Mouse (Mus musculus): ENCODE measurements around the gene Gm45233. TPM values are rescaled to one million over a fixed set of nuclear protein-coding genes. Genes with fewer than 3 reads are reported as not detected.
"Not testable (repeated sequence)": the region's sequence is repeated elsewhere in the genome, so short reads cannot be mapped to it uniquely, and the experiment has no call there.

The Gm45233 gene
- polyA plus RNA-seq (2015; fragmentation: Nextera tagmentation; extraction: Ambion mirVana), result 0.40 TPM in 1 of 2 replicates, not detected in the other

DNA sequence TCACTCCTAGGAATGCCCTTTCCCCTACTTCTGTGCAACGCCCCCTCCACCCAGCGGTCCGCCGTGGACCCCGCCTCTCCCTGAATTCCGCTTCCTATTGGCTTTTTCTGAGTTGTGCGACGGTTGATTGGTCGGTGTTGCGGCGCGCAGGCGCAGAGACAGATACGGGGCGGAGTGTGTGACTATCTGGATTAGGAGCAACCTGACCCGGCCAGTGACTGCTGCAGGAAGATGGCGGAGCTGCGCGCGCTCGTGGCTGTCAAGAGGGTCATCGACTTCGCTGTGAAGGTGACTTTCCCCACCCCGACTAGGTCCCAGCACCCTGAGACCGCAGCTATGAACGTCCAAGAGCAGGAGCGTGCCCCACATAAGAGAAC is at the start of gene Gm45233, which contains the start of gene Etfb:
Gm45233 (plus strand) TSS at position 212 of the 377 bp plus-strand sequence.
Etfb (plus strand) TSS at position 167 of the 377 bp plus-strand sequence.
- Histone ChIP-seq H3K4me1 (replicated peaks) (peaks cover 22% of the 10 kb centered on the region), H3K4me3 (peak within 1 kb of the TSS; percentile 55), H3K4me2 (peak within 1 kb of the TSS; percentile 70), H3K9ac (peak within 1 kb of the TSS; percentile 74), H3K9me3 (no peaks in the 10 kb centered on the region), H3K27me3 (peaks cover 10% of the 10 kb centered on the region; the same call in 1 of the 2 replicates), H3K36me3 (no peaks in the 10 kb centered on the region), H3K27ac (replicated peaks) (peak within 1 kb of the TSS; percentile 94)
- ATAC-seq (ENCODE audit: low read depth), result peak; percentile 97
- WGBS, result under 1% methylated on average over 27 of the region's 27 CpGs

DNA sequence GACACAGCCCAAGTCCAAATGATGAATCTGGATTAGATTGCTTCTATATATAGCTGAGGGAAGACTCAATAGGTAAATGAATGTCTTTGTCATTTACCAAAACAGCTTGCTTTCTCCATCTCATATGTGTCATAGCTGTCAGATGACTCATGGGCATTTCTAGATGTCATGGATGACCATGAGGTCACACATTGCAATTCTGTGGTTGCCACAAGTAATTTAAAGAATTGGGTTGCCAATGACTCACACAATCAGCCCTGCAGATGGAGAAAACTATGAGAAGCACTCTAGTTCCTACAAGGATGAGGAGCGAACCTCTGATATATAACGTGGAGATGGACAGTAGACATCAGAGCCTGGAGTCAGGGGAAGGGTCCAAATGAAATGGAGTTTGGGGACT is 44.4 kb upstream of the Gm45233 start:
- Histone ChIP-seq H3K4me3 (no peak overlapping the region), H3K36me3 (no peaks in the 10 kb centered on the region), H3K9me3 (no peaks in the 10 kb centered on the region), H3K4me1 (replicated peaks) (no peaks in the 10 kb centered on the region), H3K27me3 (no peaks in the 10 kb centered on the region), H3K4me2 (no peak overlapping the region), H3K27ac (replicated peaks) (no peak overlapping the region), H3K9ac (no peak overlapping the region)
- WGBS, result 90% methylated on average over 2 of the region's 2 CpGs
- no peak for ATAC-seq (ENCODE audit: low read depth)

DNA sequence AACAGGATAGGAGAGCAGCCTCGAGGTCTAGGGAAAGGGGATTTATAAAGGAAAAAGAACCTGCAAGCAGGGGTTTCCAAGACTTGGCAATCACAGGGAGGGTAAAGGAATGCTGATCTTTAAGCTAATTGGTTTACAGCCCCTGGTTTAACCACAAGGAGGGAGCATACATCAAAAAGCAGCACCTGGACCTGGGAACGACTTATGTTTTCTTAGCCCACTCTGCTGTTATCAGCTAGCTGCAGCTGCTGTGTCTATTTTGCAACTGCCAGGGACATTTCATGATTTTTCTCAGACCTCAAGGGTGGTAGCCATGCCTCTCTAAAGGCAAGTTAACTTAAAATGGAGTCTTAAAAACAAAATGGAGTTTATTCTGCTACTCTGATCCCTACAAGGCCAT is 41.2 kb upstream of the Gm45233 start:
- 21% methylated on average over 2 of the region's 2 CpGs for WGBS
- Histone ChIP-seq H3K27ac (replicated peaks) (no peak overlapping the region), H3K36me3 (no peaks in the 10 kb centered on the region), H3K4me2 (no peak overlapping the region), H3K27me3 (no peaks in the 10 kb centered on the region), H3K4me1 (replicated peaks) (no peaks in the 10 kb centered on the region), H3K4me3 (no peak overlapping the region), H3K9me3 (no peaks in the 10 kb centered on the region), H3K9ac (no peak overlapping the region)
- ATAC-seq (ENCODE audit: low read depth), result no peak

DNA sequence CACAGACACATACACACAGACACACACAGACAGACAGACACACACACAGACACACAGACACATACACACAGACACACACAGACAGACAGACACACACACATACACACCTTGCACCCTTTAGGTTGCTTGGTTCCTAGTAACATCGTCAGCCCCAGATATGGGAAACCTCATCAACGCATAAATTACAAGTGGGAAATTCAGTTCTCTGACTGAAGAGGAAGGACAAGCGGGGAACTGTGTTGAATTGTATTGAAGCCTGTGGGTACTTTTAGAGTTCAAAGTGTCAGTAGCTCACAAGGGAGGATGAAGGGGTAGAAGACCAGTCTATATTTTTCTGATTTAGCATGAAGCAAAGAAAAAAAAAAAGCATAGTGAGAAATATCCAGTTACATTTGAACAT is 36.4 kb upstream of the Gm45233 start:
- ATAC-seq (ENCODE audit: low read depth), result no peak
- Histone ChIP-seq H3K9me3 (no peaks in the 10 kb centered on the region), H3K36me3 (no peaks in the 10 kb centered on the region), H3K4me2 (no peak overlapping the region), H3K27me3 (no peaks in the 10 kb centered on the region), H3K9ac (no peak overlapping the region), H3K4me3 (no peak overlapping the region), H3K4me1 (replicated peaks) (no peaks in the 10 kb centered on the region), H3K27ac (replicated peaks) (no peak overlapping the region)
- 89% methylated on average over 3 of the region's 3 CpGs for WGBS

DNA sequence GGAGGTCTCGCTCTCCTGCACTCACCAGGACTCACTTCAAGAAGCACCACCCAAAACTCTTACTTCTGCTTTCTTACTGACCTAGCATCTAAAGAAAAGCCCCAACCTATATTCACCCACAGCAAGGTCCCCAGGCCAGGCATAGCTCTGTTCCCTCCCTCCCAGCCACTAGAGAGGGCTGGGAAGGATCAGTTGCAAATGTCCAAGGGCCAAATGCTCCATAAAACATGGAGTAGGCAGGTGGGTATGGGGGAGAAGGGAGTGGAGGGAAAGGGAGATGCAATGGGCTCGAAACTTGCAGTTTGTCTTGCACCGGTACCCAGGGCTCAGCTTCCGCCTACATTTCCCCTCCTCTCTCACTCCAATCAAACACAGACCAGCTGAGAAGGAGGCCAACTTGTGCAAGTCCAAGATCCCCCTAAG is 35.8 kb upstream of the Gm45233 start, which contains the start of gene Siglecg:
Siglecg (plus strand) TSS at position 74 of the 423 bp plus-strand sequence.
- no peak within 1 kb of the TSS for H3K27ac ChIP-seq (replicated peaks)
- no peaks in the 10 kb centered on the region for H3K36me3 ChIP-seq
- H3K27me3 ChIP-seq, result no peaks in the 10 kb centered on the region
- H3K4me2 ChIP-seq, result no peak within 1 kb of the TSS
- 87% methylated on average over 4 of the region's 4 CpGs for WGBS
- no peak for ATAC-seq (ENCODE audit: low read depth)
- H3K9ac ChIP-seq, result no peak within 1 kb of the TSS
- no peaks in the 10 kb centered on the region for H3K9me3 ChIP-seq
- no peak within 1 kb of the TSS for H3K4me3 ChIP-seq
- H3K4me1 ChIP-seq (replicated peaks), result no peaks in the 10 kb centered on the region

DNA sequence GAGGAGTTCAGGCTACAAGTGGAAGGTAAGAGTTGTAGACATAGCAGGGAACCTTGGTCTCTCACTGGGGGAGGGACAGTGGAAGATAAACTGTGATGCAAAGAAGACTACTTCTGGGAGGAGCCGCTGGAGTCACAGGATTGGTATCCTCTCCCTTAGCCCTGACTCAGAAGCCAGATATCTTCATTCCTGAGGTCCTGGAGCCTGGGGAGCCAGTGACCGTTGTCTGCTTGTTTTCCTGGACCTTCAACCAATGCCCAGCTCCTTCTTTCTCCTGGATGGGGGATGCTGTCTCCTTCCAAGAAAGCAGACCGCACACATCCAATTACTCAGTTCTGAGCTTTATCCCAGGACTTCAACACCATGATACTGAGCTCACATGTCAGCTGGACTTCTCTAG is 34.8 kb upstream of the Gm45233 start:
- H3K36me3 ChIP-seq, result no peaks in the 10 kb centered on the region
- H3K9ac ChIP-seq, result no peak overlapping the region
- H3K4me1 ChIP-seq (replicated peaks), result no peaks in the 10 kb centered on the region
- no peak overlapping the region for H3K4me2 ChIP-seq
- no peaks in the 10 kb centered on the region for H3K27me3 ChIP-seq
- no peak for ATAC-seq (ENCODE audit: low read depth)
- H3K27ac ChIP-seq (replicated peaks), result no peak overlapping the region
- H3K4me3 ChIP-seq, result no peak overlapping the region
- 81% methylated on average over 3 of the region's 3 CpGs for WGBS
- no peaks in the 10 kb centered on the region for H3K9me3 ChIP-seq

DNA sequence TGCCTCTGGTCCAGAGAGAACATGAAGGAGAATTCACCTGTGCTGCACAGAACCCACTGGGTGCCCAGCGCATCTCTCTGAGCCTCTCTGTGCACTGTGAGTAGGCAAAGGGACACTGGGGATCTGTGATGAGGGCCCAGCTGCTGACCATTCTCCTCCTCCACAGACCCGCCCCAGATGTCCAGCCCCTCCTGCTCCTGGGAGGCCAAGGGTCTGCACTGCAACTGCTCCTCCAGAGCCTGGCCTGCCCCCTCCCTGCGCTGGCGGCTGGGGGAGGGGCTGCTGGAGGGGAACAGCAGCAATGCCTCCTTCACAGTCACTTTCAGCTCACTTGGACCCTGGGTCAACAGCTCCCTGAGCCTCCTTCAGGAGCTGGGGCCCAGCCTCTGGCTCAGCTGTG is 32.2 kb upstream of the Gm45233 start:
- not testable (repeated sequence) for ATAC-seq (ENCODE audit: low read depth); H3K4me2 ChIP-seq; H3K9me3 ChIP-seq; H3K9ac ChIP-seq; H3K27me3 ChIP-seq; H3K36me3 ChIP-seq; H3K4me3 ChIP-seq; H3K27ac ChIP-seq (replicated peaks); H3K4me1 ChIP-seq (replicated peaks)
- WGBS, result 36% methylated on average over 4 of the region's 4 CpGs

DNA sequence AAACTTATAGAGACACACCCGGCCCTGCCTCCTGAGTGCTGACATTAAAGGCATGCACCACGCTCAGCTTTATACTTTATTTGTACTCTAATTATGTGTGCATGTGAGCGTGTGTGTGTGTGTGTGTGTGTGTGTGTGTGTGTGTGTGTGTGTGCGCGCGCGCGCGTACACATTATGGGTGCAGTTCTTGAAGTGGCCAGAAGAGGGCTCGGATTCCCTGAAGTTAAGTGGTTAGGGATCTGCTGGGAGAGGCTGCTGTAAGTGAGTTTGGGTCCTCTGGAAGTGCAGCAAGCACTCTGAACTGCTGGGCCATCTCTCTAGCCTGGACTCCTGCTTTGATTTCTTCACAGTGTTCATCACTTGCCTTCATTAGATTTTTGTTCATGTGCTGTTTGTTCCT is 26.6 kb upstream of the Gm45233 start:
- H3K27ac ChIP-seq (replicated peaks), result no peak overlapping the region
- H3K9me3 ChIP-seq, result no peaks in the 10 kb centered on the region
- WGBS, result 86% methylated on average over 10 of the region's 10 CpGs
- H3K36me3 ChIP-seq, result no peaks in the 10 kb centered on the region
- no peak overlapping the region for H3K9ac ChIP-seq
- H3K4me2 ChIP-seq, result no peak overlapping the region
- no peak for ATAC-seq (ENCODE audit: low read depth)
- H3K4me3 ChIP-seq, result no peak overlapping the region
- H3K4me1 ChIP-seq (replicated peaks), result no peaks in the 10 kb centered on the region
- 0 out of 2 replicates have a peak, but pooled peaks cover 2% of the 10 kb centered on the region for H3K27me3 ChIP-seq

DNA sequence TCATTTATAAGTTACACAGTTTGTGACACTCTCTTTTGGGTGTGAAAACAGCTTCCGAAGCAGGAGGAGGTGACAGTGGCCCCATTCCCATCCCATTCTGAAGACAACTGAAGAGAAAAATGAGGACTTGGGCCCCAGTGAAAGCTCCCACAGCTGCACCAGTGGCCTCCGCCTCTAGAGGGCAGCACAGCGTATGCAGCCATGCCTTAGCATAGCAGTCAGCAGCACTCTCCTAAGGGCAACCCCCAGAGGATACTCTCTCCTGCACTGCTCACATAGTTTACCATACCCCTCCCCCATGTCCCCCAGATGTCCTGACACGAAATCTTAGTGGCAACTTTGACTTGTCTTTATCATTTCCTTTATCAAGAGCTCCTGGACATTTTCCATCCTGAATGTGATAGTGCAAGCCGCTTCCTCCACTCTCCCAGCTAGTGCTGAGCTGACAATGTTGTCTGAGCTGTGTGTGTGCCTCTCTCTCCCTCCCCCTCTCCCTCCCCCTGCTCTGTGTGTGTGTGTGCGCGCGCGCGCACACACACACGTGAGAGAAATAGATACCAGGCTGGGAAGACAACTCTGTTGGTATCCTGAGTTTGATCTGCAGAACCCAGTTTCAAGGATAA is 20.8 kb upstream of the Gm45233 start:
- peaks cover 5% of the 10 kb centered on the region for H3K4me1 ChIP-seq (replicated peaks)
- H3K9me3 ChIP-seq, result no peaks in the 10 kb centered on the region
- peak; percentile 93 for ATAC-seq (ENCODE audit: low read depth)
- no peak overlapping the region for H3K9ac ChIP-seq
- 0 out of 2 replicates have a peak, but pooled peaks cover 2% of the 10 kb centered on the region for H3K27me3 ChIP-seq
- peak overlapping the region; percentile 33 for H3K4me2 ChIP-seq
- H3K36me3 ChIP-seq, result no peaks in the 10 kb centered on the region
- no peak overlapping the region for H3K27ac ChIP-seq (replicated peaks)
- WGBS, result 17% methylated on average over 11 of the region's 11 CpGs
- H3K4me3 ChIP-seq, result no peak overlapping the region

DNA sequence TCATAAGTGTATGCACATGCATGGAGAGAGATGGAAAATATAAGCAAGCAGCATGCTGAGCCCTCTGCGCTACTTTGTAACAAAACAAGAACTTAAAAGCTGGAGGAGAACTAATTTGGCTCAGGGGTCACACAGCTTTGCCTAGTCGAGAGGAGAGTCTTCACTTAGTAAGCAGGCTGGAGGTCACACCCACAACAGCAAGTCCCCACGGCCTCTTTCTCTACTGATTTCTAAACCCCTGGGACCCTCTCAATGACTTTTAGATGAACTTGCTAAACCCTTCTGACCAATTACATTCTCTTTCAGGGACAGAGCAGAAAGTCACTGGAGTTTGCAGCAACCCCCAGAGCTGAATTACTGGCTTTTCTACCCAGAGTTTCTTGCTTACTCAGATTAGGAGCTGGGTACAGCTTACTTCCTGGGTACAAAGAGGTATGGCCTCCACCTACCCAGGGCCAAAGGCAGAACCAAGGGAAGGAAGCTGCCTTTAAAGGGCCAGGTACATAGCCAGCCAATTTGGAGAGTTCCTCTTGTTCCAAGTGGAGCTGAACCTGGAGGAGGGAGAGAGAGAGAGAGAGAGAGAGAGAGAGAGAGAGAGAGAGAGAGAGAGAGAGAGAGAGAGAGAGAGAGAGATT is 19.8 kb upstream of the Gm45233 start:
- ATAC-seq (ENCODE audit: low read depth), result no peak
- WGBS, result 69% methylated on average over 3 of the region's 3 CpGs
- H3K9ac ChIP-seq, result no peak overlapping the region

DNA sequence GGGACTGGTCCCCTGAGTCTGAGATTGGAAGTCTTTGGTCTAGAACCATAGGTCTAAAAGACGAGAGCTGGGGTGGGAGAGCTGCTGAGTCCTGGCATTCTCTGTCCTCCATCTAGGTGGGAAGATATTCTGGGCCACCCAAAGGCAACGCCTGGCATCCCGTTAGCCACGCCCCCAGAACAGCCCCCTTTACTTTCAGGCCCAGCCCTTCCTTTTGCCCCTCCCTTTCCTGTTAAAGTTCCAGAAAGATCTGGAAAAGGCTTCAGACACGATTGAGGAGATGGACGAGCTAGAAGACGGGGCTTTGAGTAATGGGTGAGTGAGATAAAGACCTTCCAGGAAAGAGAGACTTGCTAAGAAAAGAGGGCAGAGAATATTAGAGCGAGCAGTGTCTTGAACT is 16.5 kb upstream of the Gm45233 start, which contains the start of gene Lim2:
Lim2 (plus strand) TSS at position 265 of the 400 bp plus-strand sequence.
- no peak within 1 kb of the TSS for H3K9ac ChIP-seq
- ATAC-seq (ENCODE audit: low read depth), result no peak
- no peak within 1 kb of the TSS for H3K4me3 ChIP-seq
- H3K9me3 ChIP-seq, result no peaks in the 10 kb centered on the region
- H3K36me3 ChIP-seq, result no peaks in the 10 kb centered on the region
- H3K27me3 ChIP-seq, result no peaks in the 10 kb centered on the region
- no peak within 1 kb of the TSS for H3K4me2 ChIP-seq
- 84% methylated on average over 8 of the region's 8 CpGs for WGBS
- H3K4me1 ChIP-seq (replicated peaks), result peaks cover 5% of the 10 kb centered on the region
- H3K27ac ChIP-seq (replicated peaks), result no peak within 1 kb of the TSS

More for the DNA sequence above, 19.8 kb upstream of the Gm45233 start:
- Histone ChIP-seq H3K36me3 (no peaks in the 10 kb centered on the region), H3K27ac (replicated peaks) (no peak overlapping the region), H3K9me3 (no peaks in the 10 kb centered on the region), H3K27me3 (0 out of 2 replicates have a peak, but pooled peaks cover 2% of the 10 kb centered on the region), H3K4me3 (no peak overlapping the region), H3K4me2 (no peak overlapping the region), H3K4me1 (replicated peaks) (peaks cover 5% of the 10 kb centered on the region)

DNA sequence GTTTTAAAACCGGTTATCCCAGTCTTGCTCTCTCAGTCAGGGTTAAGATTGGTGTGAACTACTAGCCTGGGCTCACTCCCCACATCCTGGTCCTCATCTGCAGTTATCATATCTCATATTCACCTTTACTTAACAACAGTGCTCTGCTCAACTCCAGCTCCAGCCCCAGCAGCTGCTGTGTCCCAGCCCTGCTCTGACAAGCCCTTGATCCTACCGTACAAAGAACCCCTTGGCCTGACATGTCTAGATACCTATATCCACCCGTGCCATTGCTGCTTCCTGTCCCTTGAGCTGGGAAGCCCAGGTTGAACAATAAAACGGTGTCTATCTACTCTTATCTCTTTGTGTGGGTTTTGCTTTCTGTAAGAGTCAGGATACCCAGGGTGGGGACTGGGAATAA is 14.4 kb upstream of the Gm45233 start:
- H3K4me3 ChIP-seq, result no peak overlapping the region
- H3K36me3 ChIP-seq, result no peaks in the 10 kb centered on the region
- H3K27ac ChIP-seq (replicated peaks), result no peak overlapping the region
- no peaks in the 10 kb centered on the region for H3K9me3 ChIP-seq
- no peak for ATAC-seq (ENCODE audit: low read depth)
- H3K4me2 ChIP-seq, result no peak overlapping the region
- no peak overlapping the region for H3K9ac ChIP-seq
- 66% methylated on average over 4 of the region's 4 CpGs for WGBS
- H3K4me1 ChIP-seq (replicated peaks), result no peaks in the 10 kb centered on the region
- H3K27me3 ChIP-seq, result no peaks in the 10 kb centered on the region
